Mouse (Mus musculus) activated CD4-positive, CD25-positive, alpha-beta regulatory T cell, adult 4 months (primary cell): Measurements from ENCODE around the gene Ints13. TPM values are rescaled to one million over a fixed set of nuclear protein-coding genes. Genes with fewer than 3 reads are reported as not detected.
A peak's percentile ranks its signal among the peaks of the same experiment; 100 is the strongest.

Experiments used
- ATAC-seq: one replicate; pipeline ENCODE4 v1.8.0; 2017
- polyA plus RNA-seq, 2 experiments: library from polyadenylated mRNA; unstranded; fragments of 100-300 nt; shearing (Covaris generic); gene quantifications; one replicate each; pipeline ENCODE4 v1.2.1; 2017

Ints13 gene
- polyA plus RNA-seq, 2 experiments from 2014 or later: 63.2 to 79.5 TPM

- ATAC-seq: no peak
Measured at GRCm38 (mm10) chr6:146538071-146538470, 39.6 kb downstream of the Ints13 start.

DNA sequence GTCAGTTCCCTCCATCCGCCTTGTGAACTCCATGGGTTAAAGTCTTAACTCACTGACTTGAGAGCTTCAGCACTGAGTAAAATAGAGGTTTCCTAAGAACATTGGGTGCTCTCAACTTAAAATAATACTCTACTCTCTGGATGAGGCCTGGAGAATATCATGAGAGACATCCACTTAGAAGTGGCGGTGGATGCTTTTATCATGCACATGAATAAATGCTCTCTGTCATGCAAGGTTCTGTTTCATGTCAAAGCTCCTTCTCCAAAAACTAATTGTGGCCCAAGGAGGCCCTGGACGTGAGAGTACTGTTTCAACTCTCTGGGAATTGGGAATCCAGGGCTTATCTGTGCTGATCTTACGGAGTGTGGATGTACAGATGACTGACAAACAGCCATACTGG is 40.5 kb downstream of the Ints13 start:
- no peak for ATAC-seq

DNA sequence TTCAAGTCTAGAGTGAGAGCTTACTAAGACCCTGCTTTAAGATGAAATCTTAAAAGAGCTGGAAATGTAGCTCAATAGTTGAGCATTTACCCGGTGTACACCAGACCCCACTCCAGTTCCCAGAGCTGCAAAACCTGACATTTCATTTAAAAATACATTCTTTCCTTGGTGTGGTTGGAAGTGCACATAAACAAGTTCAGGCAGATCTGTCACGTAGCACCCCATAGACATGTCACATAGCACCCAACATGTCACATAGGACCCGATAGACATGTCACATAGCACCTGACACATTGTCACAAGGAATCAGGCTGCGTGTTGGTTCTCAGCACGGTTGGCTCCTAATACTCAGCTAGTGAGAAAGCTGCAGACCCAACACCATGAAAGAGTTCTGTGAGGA is 42.1 kb downstream of the Ints13 start:
- no peak for ATAC-seq

DNA sequence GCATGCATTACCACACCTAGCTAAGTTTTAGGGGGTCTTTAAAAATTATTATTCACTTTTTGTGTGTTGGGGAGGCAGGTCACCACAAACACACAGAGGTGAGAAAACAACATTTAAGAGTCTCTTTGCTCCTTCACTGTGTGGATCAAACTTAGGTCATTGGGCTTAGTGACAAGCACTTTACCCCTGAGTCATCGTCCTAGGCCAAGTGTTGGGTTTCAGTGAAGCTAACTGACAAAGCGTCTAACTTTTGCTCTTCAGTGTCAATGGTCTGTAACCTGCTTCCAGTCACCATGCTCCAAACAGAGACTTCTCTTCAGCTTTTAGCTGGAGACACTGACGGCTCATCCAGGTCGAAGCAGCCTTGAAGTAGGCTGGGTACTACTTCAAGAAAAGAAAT is 44.5 kb downstream of the Ints13 start:
- ATAC-seq: no peak

DNA sequence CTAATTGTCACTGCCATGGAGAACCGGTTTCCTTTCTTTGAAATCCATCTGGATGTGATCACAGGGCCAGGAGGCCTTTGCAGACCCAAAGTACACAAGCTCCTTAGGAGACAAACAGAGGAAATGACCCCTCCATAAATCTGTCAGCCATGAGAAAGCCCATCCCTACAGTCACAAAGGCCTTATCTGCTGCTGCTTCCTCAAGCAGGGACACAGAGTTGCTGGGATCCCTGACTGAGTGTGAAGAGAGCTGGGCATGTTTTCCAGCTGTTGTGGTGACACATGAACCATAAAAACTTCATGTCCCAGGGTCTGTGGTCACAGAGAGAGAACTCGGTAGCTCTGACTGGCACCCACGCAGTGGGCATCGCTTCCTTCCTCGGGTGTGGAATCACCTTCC is 46.9 kb downstream of the Ints13 start:
- no peak for ATAC-seq

GRCm38 (mm10) chr6:146530363-146530762 is 47.3 kb downstream of the Ints13 start:
- no peak for ATAC-seq

DNA sequence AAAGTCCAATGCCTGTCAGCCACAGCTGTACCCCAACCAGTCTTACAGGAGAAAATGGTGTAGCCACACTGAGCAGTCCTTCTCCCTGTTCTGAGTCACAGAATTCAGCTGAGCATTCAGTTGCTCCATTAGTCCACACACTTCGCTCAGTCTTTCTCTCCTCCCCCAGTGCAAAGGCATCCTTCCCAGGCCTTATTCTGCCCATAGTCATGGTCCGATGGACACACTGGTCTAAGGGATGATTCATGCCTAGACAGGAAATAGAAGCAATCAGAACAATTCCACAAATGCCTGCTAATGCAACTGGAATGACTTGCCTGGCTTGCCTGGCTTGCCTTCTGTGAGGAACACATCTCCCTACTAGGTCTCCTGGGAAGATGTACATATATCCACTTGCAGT is 50.1 kb downstream of the Ints13 start:
- ATAC-seq: no peak

- no peak for ATAC-seq
Measured at GRCm38 (mm10) chr6:146525500-146525899, 52.1 kb downstream of the Ints13 start.

GRCm38 (mm10) chr6:146521456-146522245 is 56.0 kb downstream of the Ints13 start:
- peak; percentile 87 for ATAC-seq

GRCm38 (mm10) chr6:146519019-146519418 is 58.6 kb downstream of the Ints13 start:
- no peak for ATAC-seq

DNA sequence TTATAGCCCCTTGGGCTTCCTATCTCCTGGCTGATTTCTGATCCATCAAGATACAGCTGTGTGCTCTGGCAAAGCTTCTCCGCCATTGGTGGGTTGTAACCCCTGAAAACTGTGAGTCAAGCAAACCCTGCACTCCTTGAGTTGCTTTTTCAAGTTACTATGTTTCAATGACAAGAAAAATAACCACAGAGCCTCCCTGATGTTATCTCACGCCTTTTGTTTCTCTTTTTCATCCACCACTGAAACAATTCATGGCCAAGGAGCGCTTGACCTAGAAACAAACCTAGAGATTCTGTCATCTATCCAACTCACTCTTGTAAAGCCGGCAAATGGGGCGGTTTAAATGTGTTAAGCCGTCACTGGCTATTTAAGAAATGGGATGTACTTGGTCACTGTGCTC is 61.7 kb downstream of the Ints13 start:
- no peak for ATAC-seq

GRCm38 (mm10) chr6:146514531-146514948 is 63.1 kb downstream of the Ints13 start:
- no peak for ATAC-seq

- ATAC-seq: no peak
Measured at GRCm38 (mm10) chr6:146513899-146514298, 63.7 kb downstream of the Ints13 start.

DNA sequence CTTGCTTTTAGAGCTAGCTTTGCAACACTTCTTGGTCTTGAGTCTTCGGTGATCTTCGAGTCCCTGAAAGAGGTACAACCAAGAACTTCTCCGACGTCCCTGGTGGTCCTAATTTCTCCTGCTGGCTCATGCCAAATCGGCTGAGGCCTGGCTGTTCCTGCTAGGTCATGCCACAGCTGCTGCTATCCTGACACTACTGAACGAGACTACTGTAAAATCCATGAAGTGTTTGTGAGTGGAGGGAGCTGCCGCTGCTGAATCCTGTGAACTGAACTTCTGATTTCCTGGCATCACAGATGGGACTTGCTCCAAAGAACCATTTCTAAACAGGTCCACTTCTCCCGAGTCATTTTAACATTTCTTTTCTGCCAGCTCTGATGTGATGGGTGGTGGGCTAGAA is 64.3 kb downstream of the Ints13 start:
- no peak for ATAC-seq

GRCm38 (mm10) chr6:146511511-146511910 is 66.1 kb downstream of the Ints13 start:
- ATAC-seq: no peak

DNA sequence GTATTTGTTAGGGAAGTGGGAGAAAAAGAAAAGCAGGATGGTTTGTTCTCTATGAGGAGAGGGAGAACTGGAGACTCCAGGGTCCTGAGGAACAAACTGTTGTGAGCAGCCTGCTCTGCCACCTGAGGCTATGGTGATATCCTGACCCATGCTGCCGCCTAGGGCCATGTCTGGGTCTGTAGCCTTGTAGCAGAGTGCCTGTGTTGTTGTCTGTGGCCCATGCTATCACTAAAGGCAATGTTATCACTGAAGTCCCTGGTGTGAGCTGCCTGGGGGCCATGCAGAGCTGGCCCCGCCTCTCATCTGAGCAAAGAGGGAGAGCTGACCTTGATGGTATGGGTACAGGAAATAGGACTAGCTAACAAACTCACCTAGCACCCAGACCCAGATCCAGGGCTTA is 67.7 kb downstream of the Ints13 start:
- ATAC-seq: no peak

GRCm38 (mm10) chr6:146504459-146504858 is 73.2 kb downstream of the Ints13 start:
- no peak for ATAC-seq

DNA sequence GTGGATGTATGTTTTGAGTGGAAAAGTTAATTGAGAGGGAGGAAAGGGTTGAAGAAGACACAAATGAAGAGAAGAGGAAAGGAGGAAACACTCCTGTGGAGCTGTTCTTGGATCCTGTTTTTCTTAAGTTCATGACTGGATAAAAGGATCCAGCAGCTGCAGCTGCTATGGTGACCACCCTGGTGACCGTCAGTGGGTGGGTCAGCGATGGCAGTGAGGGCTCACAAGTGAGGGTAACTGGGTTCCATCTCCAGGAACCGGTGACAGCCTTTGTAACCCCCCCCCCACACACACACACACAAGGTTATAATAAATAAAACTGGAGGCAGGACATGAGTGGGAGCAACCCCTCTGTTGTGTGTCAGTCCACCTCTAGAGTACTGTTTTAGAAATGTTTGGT is 74.8 kb downstream of the Ints13 start:
- ATAC-seq: no peak

GRCm38 (mm10) chr6:146501866-146502804 is 75.5 kb downstream of the Ints13 start, which contains the start of gene Itpr2:
Gene Itpr2, minus strand, starts transcription at chr6:146502223.
- ATAC-seq: peak; percentile 25

DNA sequence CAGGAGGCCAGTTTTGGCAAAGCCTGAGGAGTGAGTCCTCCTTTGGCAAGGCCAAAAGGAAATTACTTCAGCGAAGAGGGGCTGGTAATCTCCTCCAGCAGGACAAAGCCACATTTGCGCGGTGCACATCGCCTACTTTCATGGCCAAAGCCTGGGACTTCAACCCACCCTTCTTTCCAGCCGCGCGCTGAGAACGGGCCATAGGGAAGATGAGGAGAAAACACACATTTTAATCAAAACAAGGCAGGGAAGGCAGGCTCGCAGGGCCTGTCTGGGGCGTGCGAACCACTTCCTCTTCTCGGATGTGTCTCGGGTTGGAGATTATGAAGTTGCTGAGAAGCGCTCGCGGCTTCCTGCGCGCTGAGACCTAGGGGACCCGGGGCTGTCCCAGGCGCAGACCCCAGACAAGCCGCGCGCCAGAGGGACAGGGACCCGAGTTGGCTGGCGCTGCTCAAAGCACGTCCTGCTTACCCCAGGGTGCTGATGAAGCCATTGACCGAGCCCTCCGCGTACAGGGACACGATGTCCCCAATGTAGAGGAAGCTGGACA is 76.2 kb downstream of the Ints13 start:
- peak; percentile 75 for ATAC-seq

DNA sequence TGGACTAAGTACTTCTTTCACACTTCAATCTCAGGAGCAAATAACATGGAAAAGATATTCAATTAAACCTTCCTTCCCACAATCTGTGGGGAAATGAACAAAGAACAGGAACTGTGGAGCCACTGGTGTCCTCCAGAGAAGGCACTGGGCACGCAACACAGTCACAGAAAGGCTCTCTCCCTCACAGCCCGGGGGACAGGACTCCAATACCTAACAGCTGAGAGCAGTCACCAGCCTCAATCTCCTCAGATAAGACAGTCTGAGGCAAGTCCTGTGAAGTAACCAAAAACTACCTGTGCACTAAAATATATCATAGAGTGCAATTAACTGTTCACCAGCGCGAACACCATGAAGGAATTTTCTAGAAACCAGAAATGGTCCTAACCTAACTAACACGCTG is 76.9 kb downstream of the Ints13 start:
- no peak for ATAC-seq

GRCm38 (mm10) chr6:146500206-146500605 is 77.4 kb downstream of the Ints13 start:
- ATAC-seq: no peak
